Mouse (Mus musculus) lung, postnatal 0 days (tissue): ENCODE measurements around the gene St6galnac5.

Experiments used
- CTCF ChIP-seq: IDR thresholded peaks from 2 replicates; pipeline ENCODE4 v1.5.1; 2016; ENCODE audit warnings: antibody characterized with exemption, mild to moderate bottlenecking
- EP300 ChIP-seq: IDR thresholded peaks from 2 replicates; pipeline ENCODE4 v1.6.1; 2016; ENCODE audit warnings: antibody characterized with exemption, mild to moderate bottlenecking, control low read depth

GRCm38 (mm10) chr3:152932096-152932495, 50.0 kb downstream of the St6galnac5 start:
- TF ChIP-seq CTCF (no peak), EP300 (no peak)
